Mouse (Mus musculus) cortical plate, adult 2 months (tissue): ENCODE measurements around the gene Arid3a.

ENCODE experiments used
- CTCF ChIP-seq: fragments of 200-500 bp; IDR thresholded peaks from 2 replicates; pipeline ENCODE4 v1.5.1; 2011; ENCODE audit warnings: mild to moderate bottlenecking, control low read depth, low read length; ENCODE audit not compliant: insufficient read depth; ENCODE audit errors: extremely low read depth
- POLR2A ChIP-seq: fragments of 200-500 bp; IDR thresholded peaks from 2 replicates; pipeline ENCODE4 v1.6.1; 2011; ENCODE audit warnings: mild to moderate bottlenecking, low read length, control low read depth; ENCODE audit not compliant: insufficient read depth; ENCODE audit errors: extremely low read depth

GRCm38 (mm10) chr10:79924998-79925784 is 1.7 kb upstream of the Arid3a start:
- TF ChIP-seq CTCF = peak; percentile 93
- TF ChIP-seq POLR2A = no peak
